Mouse (Mus musculus) ES-E14 (cell line): ENCODE results near the gene St3gal3. TPM values are rescaled to one million over a fixed set of nuclear protein-coding genes. Genes with fewer than 3 reads are reported as not detected.

Experiments used
- DNase-seq: peaks from one replicate; pipeline ENCODE4 v3.0.0-alpha.2; 2013; ENCODE audit warnings: low read depth, low spot score
- H3K27ac ChIP-seq: 2 replicates; pipeline ENCODE4 v1.5.1; 2012; ENCODE audit warnings: low read depth, mild to moderate bottlenecking, low read length, moderate library complexity, mixed read lengths; ENCODE audit not compliant: poor library complexity, insufficient read depth, severe bottlenecking
- H3K36me3 ChIP-seq: 2 replicates; pipeline ENCODE4 v1.6.1; 2012; ENCODE audit warnings: mild to moderate bottlenecking, low read length, moderate library complexity, mixed read lengths; ENCODE audit not compliant: control insufficient read depth, poor library complexity, insufficient read depth, severe bottlenecking
- H3K4me1 ChIP-seq, 2 experiments: fragments of 150-350 bp in 1 of 2; sonication (generic) in 1 of 2; 2 replicates each; pipeline ENCODE4 v1.6.1; 2012; ENCODE audit warnings: low read length in 2 of 2, mild to moderate bottlenecking in 1 of 2, mixed read lengths in 1 of 2; ENCODE audit not compliant: control insufficient read depth in 2 of 2, insufficient read depth in 2 of 2, poor library complexity in 1 of 2
- H3K4me3 ChIP-seq, 2 experiments: fragments of 150-350 bp in 1 of 2; sonication (generic) in 1 of 2; 2 replicates each; pipeline ENCODE4 v1.5.1; 2012; ENCODE audit warnings: low read length in 2 of 2, low read depth in 1 of 2, mild to moderate bottlenecking in 1 of 2, mixed read lengths in 1 of 2; ENCODE audit not compliant: insufficient read depth in 1 of 2, poor library complexity in 1 of 2, severe bottlenecking in 1 of 2
- H3K9ac ChIP-seq: 2 replicates; pipeline ENCODE4 v1.6.1; 2012; ENCODE audit warnings: low read depth, mild to moderate bottlenecking, low read length, mixed read lengths; ENCODE audit not compliant: poor library complexity, insufficient read depth, severe bottlenecking
- H3K9me3 ChIP-seq: fragments of 150-350 bp; sonication (generic); 2 replicates; pipeline ENCODE4 v1.6.1; 2012; ENCODE audit warnings: low read depth, mild to moderate bottlenecking, low read length; ENCODE audit not compliant: control insufficient read depth, insufficient read depth
- CHD2 ChIP-seq: IDR thresholded peaks from 2 replicates; pipeline ENCODE4 v1.6.1; 2014; ENCODE audit warnings: mild to moderate bottlenecking, low read depth, low read length, inconsistent platforms
- HCFC1 ChIP-seq: IDR thresholded peaks from 2 replicates; pipeline ENCODE4 v1.6.1; 2012; ENCODE audit warnings: low read length, inconsistent platforms, borderline replicate concordance; ENCODE audit not compliant: insufficient read depth
- MAFK ChIP-seq: IDR thresholded peaks from 2 replicates; pipeline ENCODE4 v1.6.1; 2014; ENCODE audit warnings: mild to moderate bottlenecking, low read depth, low read length, inconsistent platforms; ENCODE audit not compliant: insufficient read depth
- ZC3H11A ChIP-seq: IDR thresholded peaks from 2 replicates; pipeline ENCODE4 v1.6.1; 2012; ENCODE audit warnings: low read depth, mild to moderate bottlenecking, inconsistent platforms, low read length, borderline replicate concordance
- ZNF384 ChIP-seq: IDR thresholded peaks from 2 replicates; pipeline ENCODE4 v1.6.1; 2012; ENCODE audit warnings: low read depth, low read length, inconsistent platforms
- in situ Hi-C, 2 experiments: fragments of 600-800 bp; cut with MboI; formaldehyde crosslinking; loops; one replicate each; pipeline ENCODE4 v1.15.1; 2025; ENCODE audit warnings: low sequenced_read_pairs in 2 of 2, inconsistent platforms in 1 of 2; ENCODE audit not compliant: unreplicated experiment in 2 of 2
- total RNA-seq: library from RNA; depleted of rRNA; stranded (reverse); fragments of 300-350 nt; gene quantifications from 2 replicates; pipeline ENCODE4 v1.2.3, GENCODE M21; 2012

St3gal3 gene
- total RNA-seq, 1 experiment = 10.9 TPM

DNA sequence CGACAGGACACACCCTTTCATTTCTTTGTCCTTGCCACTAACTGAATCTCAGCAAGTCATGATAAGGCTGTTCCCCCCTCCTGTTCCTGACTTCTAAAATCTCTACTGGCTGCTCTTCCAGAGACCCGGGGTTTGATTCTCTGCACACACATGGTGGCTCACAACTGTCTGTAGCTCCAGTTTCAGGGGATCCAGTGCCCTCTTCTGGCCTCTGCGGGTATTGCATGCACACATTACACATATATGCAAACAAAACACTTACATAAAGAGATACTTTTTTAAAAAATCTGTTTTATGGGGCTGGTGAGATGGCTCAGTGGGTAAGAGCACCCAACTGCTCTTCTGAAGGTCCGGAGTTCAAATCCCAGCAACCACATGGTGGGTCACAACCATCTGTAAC lies 60.5 kb downstream of the St3gal3 start:
- Histone ChIP-seq H3K4me3 (no peak overlapping the region), H3K9ac (no peak overlapping the region), H3K27ac (no peak overlapping the region), H3K36me3 (no peaks in the 10 kb centered on the region), H3K9me3 (no peaks in the 10 kb centered on the region), H3K4me1 (peaks cover 6 to 12% of the 10 kb centered on the region in 2 experiments)
- in situ Hi-C loops = no loop called here
- TF ChIP-seq ZNF384 = no peak
- TF ChIP-seq HCFC1 = no peak
- no peak for TF ChIP-seq ZC3H11A
- no peak for DNase-seq

DNA sequence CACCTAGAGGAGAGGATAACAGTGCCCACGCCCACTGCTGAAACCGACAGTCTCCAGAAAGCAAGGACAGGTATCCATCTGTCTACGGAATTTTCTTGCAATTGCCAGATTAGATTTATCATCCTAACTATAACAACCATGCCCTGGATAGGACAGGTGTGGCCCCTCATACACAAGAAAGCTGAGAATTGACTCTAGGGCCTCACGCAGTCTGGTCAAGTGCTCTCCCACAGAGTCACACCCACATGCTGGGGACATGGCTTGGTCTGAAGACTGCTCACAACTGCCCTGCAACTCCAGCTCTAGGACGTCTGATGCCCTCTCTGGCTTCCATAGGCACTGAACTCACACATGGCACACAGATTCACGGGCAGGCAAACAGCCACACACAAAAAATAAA lies 61.6 kb downstream of the St3gal3 start:
- H3K36me3 ChIP-seq = no peaks in the 10 kb centered on the region
- DNase-seq = no peak
- no peak overlapping the region for H3K9ac ChIP-seq
- in situ Hi-C loops = no loop called here
- no peak overlapping the region for H3K4me3 ChIP-seq
- no peak overlapping the region for H3K27ac ChIP-seq
- no peak for TF ChIP-seq CHD2
- no peak for TF ChIP-seq HCFC1
- TF ChIP-seq ZC3H11A = no peak
- no peak for TF ChIP-seq MAFK
- TF ChIP-seq ZNF384 = no peak
- no peaks in the 10 kb centered on the region for H3K9me3 ChIP-seq
- H3K4me1 ChIP-seq = peaks cover 6 to 11% of the 10 kb centered on the region in 2 experiments

GRCm38 (mm10) chr4:118071891-118072290 lies 62.8 kb downstream of the St3gal3 start:
- H3K27ac ChIP-seq = no peak overlapping the region
- in situ Hi-C loops = no loop called here
- no peak for TF ChIP-seq ZC3H11A
- TF ChIP-seq CHD2 = no peak
- no peak for TF ChIP-seq MAFK
- no peak for TF ChIP-seq ZNF384
- TF ChIP-seq HCFC1 = no peak
- DNase-seq = no peak
- H3K36me3 ChIP-seq = no peaks in the 10 kb centered on the region
- no peak overlapping the region; a peak in 1 of 4 replicates for H3K4me3 ChIP-seq
- peaks cover 6 to 11% of the 10 kb centered on the region in 2 experiments; a peak in 3 of 4 replicates for H3K4me1 ChIP-seq
- no peak overlapping the region for H3K9ac ChIP-seq
- no peaks in the 10 kb centered on the region for H3K9me3 ChIP-seq

DNA sequence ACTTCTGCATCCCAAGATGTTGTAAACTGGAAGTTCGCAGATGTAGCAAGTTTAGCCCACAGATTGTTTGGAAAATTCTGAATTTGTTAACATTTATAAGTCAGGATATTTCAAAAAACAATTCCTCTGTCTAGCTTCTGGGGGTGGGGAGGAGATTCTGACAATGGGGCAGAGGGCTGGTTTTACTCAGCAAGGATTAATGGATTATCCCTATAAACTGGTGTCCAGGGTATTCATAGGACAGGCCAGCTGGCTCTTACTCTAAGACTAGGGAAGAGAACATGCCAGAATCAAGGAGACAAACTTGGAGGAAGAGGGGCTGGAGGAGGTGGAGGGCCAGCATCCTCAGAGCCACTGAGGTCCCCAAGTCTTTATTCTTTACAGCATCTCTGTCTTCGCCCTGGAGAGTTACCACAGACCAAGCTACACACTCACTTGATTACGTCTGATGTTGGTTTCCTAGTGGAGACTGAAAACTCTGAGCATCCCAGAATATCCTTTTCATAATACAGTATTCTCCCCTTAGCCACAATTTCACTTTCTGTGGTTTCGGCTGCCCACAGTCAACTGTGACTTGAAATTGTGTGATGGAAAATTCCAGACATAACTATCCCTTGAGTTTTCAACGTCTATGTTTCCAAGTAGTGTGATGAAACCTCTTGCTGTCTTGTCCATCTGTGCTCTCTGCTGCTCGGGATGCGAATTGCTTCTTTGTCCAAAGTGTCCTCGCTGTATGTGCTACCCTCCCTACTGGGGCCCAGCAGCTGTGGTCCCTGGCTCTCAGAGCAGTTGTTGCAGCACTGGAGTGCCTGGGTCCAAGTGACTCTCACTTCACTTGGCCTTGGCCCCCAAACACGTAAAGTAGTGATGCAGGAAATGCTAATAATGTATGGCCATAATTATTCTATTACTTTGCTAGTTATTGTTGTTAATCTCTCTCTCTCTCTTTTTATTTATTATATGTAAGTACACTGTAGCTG lies 64.2 kb downstream of the St3gal3 start:
- H3K36me3 ChIP-seq = no peaks in the 10 kb centered on the region
- no peak for DNase-seq
- H3K9ac ChIP-seq = no peak overlapping the region
- peaks cover 4 to 9% of the 10 kb centered on the region in 2 experiments; a peak in 2 of 4 replicates for H3K4me1 ChIP-seq
- H3K4me3 ChIP-seq = no peak overlapping the region
- H3K9me3 ChIP-seq = no peaks in the 10 kb centered on the region
- TF ChIP-seq ZNF384 (no peak), MAFK (no peak), HCFC1 (no peak), CHD2 (no peak), ZC3H11A (no peak)
- no peak overlapping the region for H3K27ac ChIP-seq
- in situ Hi-C loops = no loop called here
